Mouse (Mus musculus) embryo, embryonic 9.5 days (tissue): ENCODE measurements around the gene Olfr146.

ENCODE experiments used
- DNase-seq: peaks from one replicate; pipeline ENCODE4 v3.0.0-alpha.2; 2017; ENCODE audit errors: extremely low spot score

Olfr146 gene

GRCm38 (mm10) chr9:39023277-39023676 is at the start of gene Olfr146:
TSS of gene Olfr146 (minus strand) at chr9:39023377.
- DNase-seq = no peak

- no peak for DNase-seq
Measured at GRCm38 (mm10) chr9:39064851-39065250, 41.7 kb upstream of the Olfr146 start, which contains the start of gene Olfr937. TSS of gene Olfr937 (minus strand) at chr9:39064951.

- no peak for DNase-seq
Measured at GRCm38 (mm10) chr9:38999583-38999982, 23.6 kb downstream of the Olfr146 start, which contains the start of gene Olfr935. TSS of gene Olfr935 (minus strand) at chr9:38999683.

DNA sequence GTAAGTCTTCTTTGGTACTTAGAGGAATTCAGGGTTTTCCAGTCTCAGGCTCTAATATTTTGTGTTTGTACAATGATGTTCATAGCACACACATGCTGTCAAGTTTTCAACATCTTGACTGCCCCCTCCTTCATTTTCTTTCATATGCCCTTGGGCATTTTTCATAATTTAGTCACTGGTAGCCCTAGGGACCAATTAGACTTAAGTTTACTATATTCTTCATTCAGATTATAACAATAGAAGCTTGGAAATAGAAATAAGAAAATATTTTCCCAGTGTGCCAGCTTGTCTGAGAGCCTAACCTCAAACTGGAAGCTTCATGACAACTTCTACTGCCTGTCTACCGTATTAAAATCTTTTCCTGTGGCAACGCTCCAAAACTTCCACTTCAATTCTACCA is 35.0 kb downstream of the Olfr146 start, which contains the start of gene Olfr934:
Gene Olfr934 (minus strand): TSS at position 101 of the 400 bp plus-strand sequence.
- no peak for DNase-seq

DNA sequence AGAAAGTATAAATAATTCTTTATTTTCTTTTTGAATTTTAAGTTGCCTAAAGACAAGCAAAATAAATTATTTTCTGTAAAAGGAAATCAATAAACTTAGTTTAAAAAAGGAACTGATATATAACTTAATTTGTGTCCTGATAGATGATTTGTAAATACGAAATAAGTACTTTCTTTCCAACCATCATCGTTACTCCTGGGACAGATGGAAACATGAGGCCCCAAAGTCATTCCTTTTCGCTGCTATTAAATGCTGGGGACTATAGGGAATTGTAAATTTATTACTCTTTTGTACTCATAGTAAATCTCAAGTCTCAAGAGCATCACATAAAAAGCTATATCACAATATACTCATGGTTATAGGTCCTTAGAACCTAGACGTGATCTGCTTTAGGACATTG is 51.2 kb downstream of the Olfr146 start, which contains the start of gene Olfr933:
Gene Olfr933 (plus strand): TSS at position 301 of the 400 bp plus-strand sequence.
- no peak for DNase-seq
